Mouse (Mus musculus): Measurements from ENCODE around the gene 6030458C11Rik. TPM values are rescaled to one million over a fixed set of nuclear protein-coding genes. Genes with fewer than 3 reads are reported as not detected.

Gene 6030458C11Rik
- polyA plus RNA-seq, 1 experiment from 2014 or later, result 16.2 TPM

DNA sequence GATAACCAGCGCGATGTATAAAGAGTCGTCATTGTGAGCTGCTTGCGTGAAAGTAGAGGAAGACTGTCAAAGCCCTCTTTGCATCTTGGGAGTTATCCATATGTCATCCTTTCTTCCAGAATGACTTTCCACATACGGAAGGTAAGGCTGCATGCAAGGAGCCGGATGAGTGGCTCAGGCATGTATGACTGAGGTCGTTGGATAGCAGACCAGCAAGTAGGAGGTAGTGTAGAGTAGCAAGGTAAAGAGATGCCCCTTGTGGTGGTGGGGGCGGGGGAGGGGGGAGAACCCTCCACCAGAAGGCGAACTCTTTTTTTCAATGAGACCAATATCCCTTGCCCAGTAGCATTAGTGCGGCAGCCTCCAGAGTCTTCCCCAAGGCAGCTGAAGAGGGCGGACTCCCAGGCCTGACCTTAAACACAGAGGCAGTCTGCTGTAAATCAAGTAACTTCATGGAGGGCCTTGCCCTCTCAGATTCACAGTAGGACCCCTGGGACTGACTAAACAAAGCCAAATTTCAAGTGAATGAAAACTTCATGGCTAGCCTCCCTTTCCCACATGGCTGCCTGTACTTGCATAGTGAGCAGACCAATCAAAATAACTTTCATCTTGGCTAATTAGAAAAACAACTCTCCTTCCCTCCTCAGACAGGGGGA lies 62.1 kb downstream of the 6030458C11Rik start:
- CTCF ChIA-PET, result no interaction called here
- H3K27me3 ChIP-seq, result peaks cover 27% of the 10 kb centered on the region
- no peak for TF ChIP-seq CTCF (IDR thresholded peaks at IDR 0.05)
- POLR2A ChIA-PET, result no interaction called here
- DNase-seq (ENCODE audit: low read depth, low spot score), result no peak
- in situ Hi-C loops (cut with MboI; ENCODE audit: low pct_unique_long_range_greater_than_20kb), result no loop called here
- no peak for ATAC-seq

DNA sequence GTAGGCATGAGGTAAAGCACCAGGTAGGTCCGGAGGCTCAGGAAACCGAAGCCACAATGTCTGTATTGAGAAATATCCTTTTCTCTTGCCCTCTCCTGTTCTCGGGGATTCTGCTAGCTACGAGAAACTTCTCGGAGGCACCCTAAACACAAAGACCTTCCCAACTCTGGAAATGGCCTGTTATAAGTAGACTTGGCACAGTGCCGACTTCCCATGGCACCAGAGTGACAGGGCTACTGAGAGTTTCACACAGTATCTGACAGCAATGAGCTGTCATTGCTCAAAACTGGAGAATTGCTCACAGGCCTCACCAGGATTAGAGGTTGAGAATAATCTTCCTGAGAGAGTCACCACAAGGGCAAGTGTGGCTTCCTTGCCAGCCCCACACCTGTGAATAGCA lies 63.7 kb downstream of the 6030458C11Rik start:
- TF ChIP-seq CTCF (IDR thresholded peaks at IDR 0.05), result no peak

DNA sequence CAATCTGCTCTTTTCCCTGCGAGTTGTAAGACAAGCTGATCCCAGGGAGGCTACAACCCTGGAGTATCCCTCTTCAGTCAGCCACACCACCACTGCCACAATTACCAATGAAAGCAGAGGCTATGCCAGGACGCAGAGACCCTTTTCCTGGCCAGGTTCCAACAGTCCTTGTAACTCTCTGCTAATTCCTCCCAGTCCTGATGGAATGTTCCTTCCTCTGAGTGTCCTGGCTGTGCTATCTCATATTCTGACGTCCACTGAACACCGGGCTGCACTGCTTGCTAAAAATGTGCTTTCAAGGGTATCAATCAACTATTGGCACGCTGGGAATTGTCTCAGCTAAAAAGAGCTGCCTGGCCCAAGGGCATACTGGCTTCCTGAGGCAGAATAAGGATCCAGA lies 66.0 kb downstream of the 6030458C11Rik start:
- in situ Hi-C loops (cut with MboI; ENCODE audit: low pct_unique_long_range_greater_than_20kb), result no loop called here
- DNase-seq (ENCODE audit: low read depth, low spot score) (no peak), ATAC-seq (no peak)
- POLR2A ChIA-PET, result no interaction called here
- TF ChIP-seq CTCF (IDR thresholded peaks at IDR 0.05), result no peak
- H3K27me3 ChIP-seq, result peaks cover 13% of the 10 kb centered on the region
- CTCF ChIA-PET, result interaction anchor here (1.0 kb wide), 1 partner anchor 28 kb away, joined by 5 read pairs; no protein-coding TSS in a partner anchor

More for the DNA sequence above, 63.7 kb downstream of the 6030458C11Rik start:
- CTCF ChIA-PET, result interaction anchor here (0.9 kb wide), 1 partner anchor 20 kb away, joined by 3 read pairs; no protein-coding TSS in a partner anchor
- no peak for DNase-seq (ENCODE audit: low read depth, low spot score)
- no peak for ATAC-seq
- POLR2A ChIA-PET, result no interaction called here
- in situ Hi-C loops (cut with MboI; ENCODE audit: low pct_unique_long_range_greater_than_20kb), result no loop called here
- peaks cover 23% of the 10 kb centered on the region for H3K27me3 ChIP-seq

Other genes with a start within 250 kb of the 6030458C11Rik start
- 0.10 TPM for gene Pdzd2, start 84.7 kb downstream of the 6030458C11Rik start, polyA plus RNA-seq (2021)
- 47.3 TPM for gene Drosha, start 166 bp upstream of the 6030458C11Rik start, polyA plus RNA-seq (2021)